Mouse (Mus musculus): ENCODE measurements around the gene Mob3a. TPM values are rescaled to one million over a fixed set of nuclear protein-coding genes. Genes with fewer than 3 reads are reported as not detected.

The Mob3a gene
- total RNA-seq, 2 experiments from 2014 or later = 18.2 to 25.6 TPM

- peak; percentile 66 for ATAC-seq (replicated peaks; ENCODE audit: low FRiP score, poor library complexity, severe bottlenecking)
These were observed 986 bp upstream of the Mob3a start for GRCm38 (mm10) chr10:80702536-80703390.

GRCm38 (mm10) chr10:80700732-80701131, 1.0 kb downstream of the Mob3a start:
- no peak for ATAC-seq (replicated peaks; ENCODE audit: low FRiP score, poor library complexity, severe bottlenecking)

GRCm38 (mm10) chr10:80700038-80700504, 1.7 kb downstream of the Mob3a start:
- no peak for ATAC-seq (replicated peaks; ENCODE audit: low FRiP score, poor library complexity, severe bottlenecking)

- no peak for ATAC-seq (replicated peaks; ENCODE audit: low FRiP score, poor library complexity, severe bottlenecking)
These were observed 3.2 kb downstream of the Mob3a start for GRCm38 (mm10) chr10:80698605-80699004.

GRCm38 (mm10) chr10:80697812-80698211, 4.0 kb downstream of the Mob3a start:
- ATAC-seq (replicated peaks; ENCODE audit: low FRiP score, poor library complexity, severe bottlenecking) = peak; percentile 48

DNA sequence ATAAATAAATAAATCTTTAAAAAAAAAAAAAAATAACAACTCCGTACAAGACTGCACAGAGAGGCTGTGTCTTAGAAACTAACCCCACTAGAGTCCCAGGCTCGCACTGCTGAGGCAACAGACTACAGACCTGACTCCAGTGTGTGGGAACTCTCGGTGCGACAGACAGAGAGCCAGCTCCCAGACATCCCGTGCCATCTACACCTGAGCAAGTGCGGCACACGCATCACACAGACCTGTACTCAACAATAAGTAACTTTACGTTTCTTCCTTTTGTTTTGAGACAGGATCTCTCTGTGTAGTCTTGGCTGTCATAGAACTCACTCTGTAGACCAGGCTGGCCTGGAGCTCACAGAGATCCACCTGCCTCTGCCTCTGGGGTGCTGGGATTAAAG, 4.4 kb downstream of the Mob3a start:
- no peak for ATAC-seq (replicated peaks; ENCODE audit: low FRiP score, poor library complexity, severe bottlenecking)

GRCm38 (mm10) chr10:80696502-80697392, 5.0 kb downstream of the Mob3a start:
- ATAC-seq (replicated peaks; ENCODE audit: low FRiP score, poor library complexity, severe bottlenecking) = no peak

- ATAC-seq (replicated peaks; ENCODE audit: low FRiP score, poor library complexity, severe bottlenecking) = no peak
These were observed 5.8 kb downstream of the Mob3a start for GRCm38 (mm10) chr10:80695801-80696501.

- ATAC-seq (replicated peaks; ENCODE audit: low FRiP score, poor library complexity, severe bottlenecking) = peak; percentile 6; the same call in 1 of the 2 replicates
These were observed 6.6 kb downstream of the Mob3a start for GRCm38 (mm10) chr10:80695186-80695585.

- ATAC-seq (replicated peaks; ENCODE audit: low FRiP score, poor library complexity, severe bottlenecking) = no peak
These were observed 7.4 kb downstream of the Mob3a start for GRCm38 (mm10) chr10:80694159-80694938.

- no peak for ATAC-seq (replicated peaks; ENCODE audit: low FRiP score, poor library complexity, severe bottlenecking)
These were observed 8.3 kb downstream of the Mob3a start for GRCm38 (mm10) chr10:80693401-80694045.

DNA sequence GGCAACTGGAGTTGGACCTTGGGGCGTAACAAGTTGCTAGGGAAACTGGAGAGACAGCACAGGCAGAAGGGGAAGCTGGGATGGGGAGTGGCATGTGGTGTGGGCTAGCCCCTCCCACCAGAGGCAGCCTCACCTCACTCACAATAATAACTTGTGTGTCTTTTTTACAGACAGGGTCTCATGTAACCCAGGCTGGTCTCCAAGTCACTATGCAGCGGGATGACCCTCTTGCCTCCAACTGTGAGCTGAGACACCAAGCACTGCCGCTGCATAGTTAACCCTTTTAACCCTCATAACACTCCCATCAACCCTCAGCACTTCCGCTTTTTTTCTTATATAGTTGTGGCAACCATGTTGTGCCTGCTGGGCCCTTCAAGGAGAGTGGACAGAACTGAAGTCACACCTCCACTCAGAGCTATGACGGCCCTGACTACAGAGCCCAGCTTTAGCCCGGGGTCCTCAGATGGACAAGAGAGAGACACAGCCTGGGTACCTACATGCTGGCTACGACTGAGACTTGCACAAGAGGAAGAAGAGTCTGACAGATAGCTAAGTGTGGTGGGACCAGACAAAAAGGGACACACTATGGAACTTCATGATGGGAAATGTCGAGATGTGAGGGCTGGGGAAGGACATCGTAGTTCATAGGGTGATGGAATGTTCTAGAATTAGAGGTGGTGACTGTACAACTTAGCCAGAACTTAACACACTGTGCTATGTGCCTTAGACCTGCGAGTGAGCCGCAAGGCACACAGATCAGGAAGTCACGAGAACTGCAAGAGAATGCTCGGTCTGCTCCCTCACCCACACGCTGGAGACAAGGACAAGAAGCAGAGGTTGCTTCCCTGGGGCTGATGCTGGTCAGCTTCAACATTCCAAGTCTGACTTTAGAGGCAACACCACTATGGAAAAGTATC, 9.3 kb downstream of the Mob3a start:
- peak; percentile 19; the same call in 1 of the 2 replicates for ATAC-seq (replicated peaks; ENCODE audit: low FRiP score, poor library complexity, severe bottlenecking)

GRCm38 (mm10) chr10:80687850-80688249, 13.9 kb downstream of the Mob3a start:
- ATAC-seq (replicated peaks; ENCODE audit: low FRiP score, poor library complexity, severe bottlenecking) = peak; percentile 44; the same call in 1 of the 2 replicates

DNA sequence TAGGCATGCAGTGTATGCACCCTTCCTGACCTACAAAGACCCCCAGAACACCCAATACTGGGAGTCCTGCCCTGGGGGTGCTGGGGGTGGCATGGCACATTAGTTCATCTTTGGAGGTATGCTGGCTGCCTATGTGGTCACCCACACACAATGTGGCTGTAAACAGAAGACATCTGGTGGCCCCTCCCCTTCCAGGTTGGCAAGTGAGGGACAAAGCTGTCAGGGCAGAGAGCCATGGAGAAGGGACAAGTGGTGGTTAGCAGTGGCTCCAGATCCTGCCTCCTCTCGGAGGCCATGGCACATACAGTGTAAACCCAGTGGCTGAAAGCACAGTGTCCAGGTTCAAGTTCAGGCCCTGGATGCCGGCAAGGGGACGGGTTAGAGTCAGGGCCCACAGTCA, 15.2 kb downstream of the Mob3a start:
- ATAC-seq (replicated peaks; ENCODE audit: low FRiP score, poor library complexity, severe bottlenecking) = no peak

GRCm38 (mm10) chr10:80684984-80685383, 16.8 kb downstream of the Mob3a start:
- peak; percentile 74 for ATAC-seq (replicated peaks; ENCODE audit: low FRiP score, poor library complexity, severe bottlenecking)

- peak; percentile 76 for ATAC-seq (replicated peaks; ENCODE audit: low FRiP score, poor library complexity, severe bottlenecking)
These were observed 17.6 kb downstream of the Mob3a start for GRCm38 (mm10) chr10:80684214-80684613.

DNA sequence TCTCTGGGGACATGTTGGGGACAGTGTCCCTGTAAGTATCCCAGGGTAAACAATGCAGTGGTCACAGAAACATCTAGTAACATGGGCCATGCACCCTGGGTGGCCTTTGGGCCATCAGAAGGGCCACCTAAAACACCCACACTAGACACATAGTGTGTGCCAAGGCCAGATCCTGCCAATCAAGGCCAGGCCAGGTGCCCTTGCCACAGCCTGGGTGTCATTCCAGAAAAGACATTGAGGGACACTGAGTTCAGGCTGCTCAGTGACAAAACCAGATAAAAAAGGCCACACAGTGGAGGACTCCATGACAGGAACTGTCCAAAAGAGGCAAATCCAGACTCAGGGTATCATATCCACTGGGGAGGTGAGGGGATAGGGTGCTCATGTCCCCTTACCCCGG, 18.1 kb downstream of the Mob3a start:
- ATAC-seq (replicated peaks; ENCODE audit: low FRiP score, poor library complexity, severe bottlenecking) = no peak

- no peak for ATAC-seq (replicated peaks; ENCODE audit: low FRiP score, poor library complexity, severe bottlenecking)
These were observed 19.8 kb downstream of the Mob3a start for GRCm38 (mm10) chr10:80682003-80682402.

All from erythroblast, adult 5-6 weeks (primary cell).